Mouse (Mus musculus): ENCODE measurements around the gene Soga1. TPM values are rescaled to one million over a fixed set of nuclear protein-coding genes. Genes with fewer than 3 reads are reported as not detected.

Soga1 gene
- total RNA-seq (2021): 10 to 100 TPM; 20.2 to 25.1 TPM
- long read RNA-seq, experiment 1, full-length matches to known transcripts: 5 of 10 reads
- long read RNA-seq, experiment 1, partial matches to known transcripts: 4 of 10 reads
- long read RNA-seq, experiment 1, other reads (novel, unspliced or antisense): 1 of 10 reads
- long read RNA-seq, experiment 2, full-length matches to known transcripts: 3 of 8 reads
- long read RNA-seq, experiment 2, partial matches to known transcripts: 5 of 8 reads
- long read RNA-seq, experiment 2, other reads (novel, unspliced or antisense): 0 of 8 reads

DNA sequence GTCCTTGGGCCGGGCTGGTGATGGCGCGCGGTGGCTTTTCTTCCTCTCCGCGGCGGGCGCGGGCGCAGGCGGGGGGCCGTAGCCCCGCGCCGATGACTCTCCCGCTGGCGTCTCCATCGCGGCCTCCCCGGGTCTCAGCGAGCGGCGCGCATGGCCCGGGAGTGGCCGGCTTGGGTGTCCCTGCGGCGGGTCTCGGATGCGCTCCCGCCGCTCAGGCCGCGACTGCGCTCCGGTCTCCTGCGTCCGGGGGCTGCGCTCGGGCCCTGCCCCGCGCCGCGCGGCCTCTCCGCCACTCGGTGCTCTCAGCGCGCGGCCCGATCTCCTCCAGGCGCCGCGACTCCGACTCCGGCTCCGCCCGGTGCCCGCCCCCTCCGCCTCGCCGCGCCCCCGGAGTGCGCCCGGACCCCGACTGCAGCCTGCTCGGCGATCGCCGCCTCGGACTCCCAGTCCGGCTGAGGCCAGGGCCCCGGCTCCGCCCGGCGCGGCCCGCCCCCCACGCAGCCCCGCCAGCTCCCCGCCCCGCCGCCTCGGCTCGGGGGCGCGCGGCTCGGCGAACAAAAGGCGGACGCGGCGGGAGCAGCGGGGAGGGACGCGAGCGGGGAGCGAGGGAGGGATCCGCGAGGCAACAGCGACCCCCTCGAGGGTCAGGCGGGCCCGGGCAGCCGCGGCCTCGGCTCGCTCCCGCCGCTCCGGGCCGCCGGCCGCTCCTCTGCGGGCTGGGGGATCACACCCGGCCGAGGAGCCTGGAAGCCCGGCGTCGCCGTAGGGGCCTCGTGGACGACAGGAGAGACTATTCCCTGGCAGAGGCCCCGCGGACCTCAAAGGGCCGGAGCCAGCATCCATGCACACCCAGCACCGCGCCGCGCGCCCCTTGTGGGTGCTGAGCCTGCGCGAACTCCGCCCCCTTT is at the start of gene Soga1:
Gene Soga1, minus strand, starts transcription at position 462 of the 908 bp plus-strand sequence.
- TF ChIP-seq CTCF (IDR thresholded peaks at IDR 0.05): peak; percentile 53
- Histone ChIP-seq H3K4me3 (peak within 1 kb of the TSS; percentile 72), H3K27ac (peak within 1 kb of the TSS; percentile 83)
- DNase-seq (ENCODE audit: extremely low spot score in 1 of 2, low spot score in 2 of 2): peak; percentile 82 to 85
- intact Hi-C loops (cut with DNase I): loop anchor here (1.0 to 5.0 kb wide), 2 partner anchors 37 to 87 kb away; partner anchors contain the start of gene Ndrg3

GRCm38 (mm10) chr2:157128072-157128471 is 49.0 kb upstream of the Soga1 start:
- intact Hi-C loops (cut with DNase I): loop anchor here (5.0 to 10.0 kb wide), 2 partner anchors 129 to 447 kb away; partner anchors contain the start of gene Blcap
- H3K27ac ChIP-seq: no peak overlapping the region
- no peak for DNase-seq (ENCODE audit: extremely low spot score in 1 of 2, low spot score in 2 of 2)
- TF ChIP-seq CTCF (IDR thresholded peaks at IDR 0.05): peak; percentile 36
- no peak overlapping the region for H3K4me3 ChIP-seq

DNA sequence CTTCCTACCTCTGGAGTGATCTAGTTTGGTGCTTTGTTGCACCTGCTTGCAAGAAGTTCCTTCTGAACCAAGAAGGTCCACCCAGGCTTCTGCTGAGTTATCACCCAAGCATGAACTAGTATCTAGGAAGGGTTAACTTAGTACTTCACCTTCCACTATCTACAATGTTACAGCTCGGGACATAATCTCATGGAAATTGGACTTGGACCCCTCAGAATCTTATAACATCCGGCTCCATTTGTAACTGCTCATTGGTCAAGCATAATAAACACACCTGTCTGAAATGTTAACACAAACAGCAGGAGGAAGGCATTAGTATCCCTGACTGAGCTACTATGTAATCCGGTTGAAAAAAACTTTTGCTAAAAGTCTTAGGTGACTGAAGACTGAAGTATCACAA is 48.3 kb upstream of the Soga1 start:
- H3K27ac ChIP-seq: no peak overlapping the region
- TF ChIP-seq CTCF (IDR thresholded peaks at IDR 0.05): no peak
- H3K4me3 ChIP-seq: no peak overlapping the region
- intact Hi-C loops (cut with DNase I): loop anchor here (5.0 to 10.0 kb wide), 2 partner anchors 130 to 447 kb away; partner anchors contain the start of gene Blcap
- no peak for DNase-seq (ENCODE audit: extremely low spot score in 1 of 2, low spot score in 2 of 2)

DNA sequence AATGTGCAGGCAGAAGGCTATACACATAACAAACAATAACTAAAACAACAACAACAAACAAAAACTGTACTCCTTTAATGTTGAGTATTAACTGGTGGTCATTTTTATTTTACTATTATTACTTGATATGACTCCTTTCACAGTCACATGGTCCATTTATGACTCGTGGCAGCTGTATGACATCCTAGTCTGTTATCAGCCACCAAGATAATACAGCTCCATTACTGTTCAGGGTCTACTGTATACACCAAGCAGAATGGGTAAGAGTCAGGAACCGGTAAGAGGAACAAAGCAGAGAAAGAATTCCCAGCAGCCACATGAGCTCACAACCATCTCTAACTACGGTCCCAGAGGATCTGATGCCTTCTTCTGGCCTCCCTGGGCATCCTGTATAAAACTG is 46.2 kb upstream of the Soga1 start:
- H3K4me3 ChIP-seq: no peak overlapping the region
- H3K27ac ChIP-seq: no peak overlapping the region
- no peak for DNase-seq (ENCODE audit: extremely low spot score in 1 of 2, low spot score in 2 of 2)
- intact Hi-C loops (cut with DNase I): loop anchor here (5.0 to 10.0 kb wide), 2 partner anchors 132 to 450 kb away; partner anchors contain the start of gene Blcap
- no peak for TF ChIP-seq CTCF (IDR thresholded peaks at IDR 0.05)

- TF ChIP-seq CTCF (IDR thresholded peaks at IDR 0.05): no peak
- intact Hi-C loops (cut with DNase I): loop anchor here (10.0 kb wide), 1 partner anchor 453 kb away; the partner anchor contains the start of gene Blcap
- no peak overlapping the region for H3K27ac ChIP-seq
- DNase-seq (ENCODE audit: extremely low spot score in 1 of 2, low spot score in 2 of 2): no peak
- no peak overlapping the region for H3K4me3 ChIP-seq
Measured at GRCm38 (mm10) chr2:157121766-157122165, 42.7 kb upstream of the Soga1 start.

GRCm38 (mm10) chr2:157119075-157119474 is 40.0 kb upstream of the Soga1 start:
- no peak for DNase-seq (ENCODE audit: extremely low spot score in 1 of 2, low spot score in 2 of 2)
- no peak for TF ChIP-seq CTCF (IDR thresholded peaks at IDR 0.05)
- H3K27ac ChIP-seq: no peak overlapping the region
- intact Hi-C loops (cut with DNase I): no loop called here
- no peak overlapping the region for H3K4me3 ChIP-seq

DNA sequence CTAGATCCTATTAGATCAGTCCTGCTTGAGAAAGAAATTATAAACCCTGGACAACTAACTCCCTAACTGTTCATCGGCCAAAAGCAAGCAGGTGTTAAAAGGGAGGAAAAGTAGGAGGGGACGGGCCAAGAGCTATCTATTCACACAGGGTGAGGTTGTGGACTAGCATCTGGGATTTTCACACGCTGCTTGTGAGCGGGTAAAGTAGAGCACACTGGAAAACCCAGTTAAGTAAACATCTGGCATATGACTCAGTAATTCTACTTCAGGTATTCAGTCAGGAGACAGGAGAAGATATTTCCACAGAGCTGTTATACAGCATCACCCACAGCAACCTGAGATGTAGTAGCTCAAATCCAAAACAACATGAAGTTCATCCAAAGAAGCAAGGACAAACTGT is 39.5 kb upstream of the Soga1 start:
- no peak for TF ChIP-seq CTCF (IDR thresholded peaks at IDR 0.05)
- Histone ChIP-seq H3K27ac (no peak overlapping the region), H3K4me3 (no peak overlapping the region)
- intact Hi-C loops (cut with DNase I): no loop called here
- DNase-seq (ENCODE audit: extremely low spot score in 1 of 2, low spot score in 2 of 2): no peak

GRCm38 (mm10) chr2:157116964-157117363 is 37.9 kb upstream of the Soga1 start:
- no peak for DNase-seq (ENCODE audit: extremely low spot score in 1 of 2, low spot score in 2 of 2)
- Histone ChIP-seq H3K4me3 (no peak overlapping the region), H3K27ac (no peak overlapping the region)
- intact Hi-C loops (cut with DNase I): no loop called here
- peak; percentile 82 for TF ChIP-seq CTCF (IDR thresholded peaks at IDR 0.05)

- no peak for TF ChIP-seq CTCF (IDR thresholded peaks at IDR 0.05)
- DNase-seq (ENCODE audit: extremely low spot score in 1 of 2, low spot score in 2 of 2): no peak
- intact Hi-C loops (cut with DNase I): loop anchor here (10.0 kb wide), 1 partner anchor 303 kb away; no protein-coding TSS in a partner anchor
- no peak overlapping the region for H3K27ac ChIP-seq
- no peak overlapping the region for H3K4me3 ChIP-seq
Measured at GRCm38 (mm10) chr2:157108236-157108635, 29.2 kb upstream of the Soga1 start.

DNA sequence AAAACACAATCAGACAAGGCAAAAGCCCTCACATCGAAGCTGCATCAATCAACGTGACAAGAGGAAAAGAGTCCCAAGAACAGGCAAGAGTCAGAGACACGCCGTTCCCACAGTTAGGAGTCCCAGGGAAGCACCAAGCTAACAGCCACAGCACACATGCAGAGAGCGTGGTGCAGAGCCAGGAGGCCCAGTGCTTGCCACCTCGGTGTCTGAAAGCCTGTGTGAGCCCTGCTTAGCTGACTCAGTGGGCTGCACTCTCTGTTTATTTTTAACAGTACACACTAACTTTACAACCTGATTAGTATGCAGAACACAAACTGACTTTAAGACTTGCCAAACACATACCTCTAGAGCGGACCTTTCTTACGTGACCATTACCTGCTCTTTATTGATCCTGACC is 25.4 kb upstream of the Soga1 start:
- intact Hi-C loops (cut with DNase I): loop anchor here (10.0 kb wide), 1 partner anchor 300 kb away; no protein-coding TSS in a partner anchor
- H3K27ac ChIP-seq: no peak overlapping the region
- no peak for DNase-seq (ENCODE audit: extremely low spot score in 1 of 2, low spot score in 2 of 2)
- H3K4me3 ChIP-seq: no peak overlapping the region
- no peak for TF ChIP-seq CTCF (IDR thresholded peaks at IDR 0.05)

DNA sequence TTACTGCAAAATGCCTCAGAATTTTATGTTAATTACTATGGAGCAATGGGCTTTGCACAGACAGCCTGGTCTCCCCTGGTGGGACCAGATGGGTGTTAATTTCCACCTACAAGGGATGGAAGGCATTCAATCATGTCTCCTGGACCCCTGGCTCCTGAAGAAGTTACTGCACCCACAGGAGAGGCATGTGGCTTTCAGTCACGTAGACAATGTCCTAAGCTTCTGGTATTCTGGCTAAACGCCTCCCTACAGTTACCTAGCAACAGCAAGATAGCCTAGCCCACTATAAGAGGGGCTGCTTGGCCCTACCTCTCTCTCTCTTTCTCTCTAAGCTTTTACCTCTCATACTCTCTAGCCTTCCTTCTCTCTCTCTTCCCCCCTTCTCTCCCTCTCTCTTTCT is 23.2 kb upstream of the Soga1 start:
- intact Hi-C loops (cut with DNase I): loop anchor here (10.0 kb wide), 1 partner anchor 297 kb away; no protein-coding TSS in a partner anchor
- H3K27ac ChIP-seq: no peak overlapping the region
- no peak; the same call in 1 of the 2 replicates for TF ChIP-seq CTCF (IDR thresholded peaks at IDR 0.05)

DNA sequence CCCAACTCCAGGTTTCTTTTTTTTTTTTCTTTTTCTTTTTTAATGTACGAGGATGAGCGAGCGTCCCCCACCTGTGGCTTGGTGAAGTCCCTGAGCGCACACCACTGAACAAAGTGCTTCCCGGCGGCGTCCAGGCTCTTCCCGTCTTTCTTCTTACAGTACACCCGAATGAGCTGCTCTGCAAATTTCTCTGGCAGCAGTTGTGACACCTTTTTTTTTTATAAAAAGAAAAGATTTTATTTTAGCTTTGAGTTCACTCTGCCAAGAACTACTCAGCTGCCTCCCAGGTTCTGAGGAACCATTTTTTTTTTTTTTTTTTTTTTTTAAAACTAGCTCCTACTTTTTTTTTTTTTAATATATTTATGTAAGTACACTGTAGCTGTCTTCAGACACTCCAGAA is 22.6 kb upstream of the Soga1 start:
- TF ChIP-seq CTCF (IDR thresholded peaks at IDR 0.05): no peak
- intact Hi-C loops (cut with DNase I): loop anchor here (10.0 kb wide), 1 partner anchor 297 kb away; no protein-coding TSS in a partner anchor
- Histone ChIP-seq H3K27ac (no peak overlapping the region), H3K4me3 (no peak overlapping the region)
- DNase-seq (ENCODE audit: extremely low spot score in 1 of 2, low spot score in 2 of 2): no peak

More for the DNA sequence above, 23.2 kb upstream of the Soga1 start:
- no peak overlapping the region for H3K4me3 ChIP-seq
- DNase-seq (ENCODE audit: extremely low spot score in 1 of 2, low spot score in 2 of 2): no peak
